Comparison of ENCODE assay signal across 11 mouse cellular contexts in genomic region chr2:35588368-35588767, GRCm38 (mm10). TPM values are rescaled to one million over a fixed set of nuclear protein-coding genes. Genes with fewer than 3 reads are reported as not detected.
DNase-seq lines count a peak whose midpoint lies in the region; ATAC-seq and TF ChIP-seq lines count a peak whose summit lies in the region.
"Had no signal": no experiment of that assay in that cellular context is flagged by ENCODE, and none has a peak within 500 bp of the region (broad histone marks: within the 10 kb centered on the region; RNA-seq: fewer than 3 reads in every experiment).

No protein-coding gene starts in this region.

- peak overlapping the region; percentile 36; the same call in 1 of the 2 replicates for H3K9ac ChIP-seq in embryonic facial prominence, embryonic 13.5 days
- no peak overlapping the region for H3K9ac ChIP-seq in stomach, embryonic 16.5 days (ENCODE audit: low read length)
- no peak overlapping the region for H3K9ac ChIP-seq in stomach, postnatal 0 days (ENCODE audit: low read length)

- no peak overlapping the region for H3K27ac ChIP-seq in embryonic facial prominence, embryonic 13.5 days
- H3K27ac ChIP-seq in embryonic facial prominence, embryonic 10.5 days (replicated peaks) = no peak overlapping the region; the same call in 1 of the 2 replicates
- no peak overlapping the region for H3K27ac ChIP-seq in stomach, embryonic 16.5 days (ENCODE audit: low read length)
- H3K27ac ChIP-seq in stomach, postnatal 0 days (replicated peaks) = no peak overlapping the region

- no peaks in the 10 kb centered on the region for H3K9me3 ChIP-seq in embryonic facial prominence, embryonic 13.5 days
- no peaks in the 10 kb centered on the region for H3K9me3 ChIP-seq in embryonic facial prominence, embryonic 10.5 days
- no peaks in the 10 kb centered on the region for H3K9me3 ChIP-seq in stomach, embryonic 16.5 days (replicated peaks; ENCODE audit: control insufficient read depth, low read length)
- no peaks in the 10 kb centered on the region for H3K9me3 ChIP-seq in stomach, postnatal 0 days (ENCODE audit: control insufficient read depth, low read length)

- H3K27me3 ChIP-seq in embryonic facial prominence, embryonic 13.5 days = peaks cover 28% of the 10 kb centered on the region
- H3K27me3 ChIP-seq in embryonic facial prominence, embryonic 10.5 days (replicated peaks; ENCODE audit: low read depth, poor library complexity, severe bottlenecking) = peaks cover 88% of the 10 kb centered on the region
- H3K27me3 ChIP-seq in stomach, embryonic 16.5 days (ENCODE audit: control insufficient read depth, insufficient read depth, low read length) = no peaks in the 10 kb centered on the region
- H3K27me3 ChIP-seq in stomach, postnatal 0 days (ENCODE audit: control insufficient read depth, insufficient read depth, low read length) = no peaks in the 10 kb centered on the region

- no peak for DNase-seq in embryonic facial prominence, embryonic 10.5 days (ENCODE audit: low spot score)
- no peak for DNase-seq in stomach, postnatal 0 days (ENCODE audit: low spot score)
- peak; percentile 80 to 82 for DNase-seq in lung, adult 18-20 months
- no peak for DNase-seq in left cerebral cortex, postnatal 36 days (ENCODE audit: low spot score in 2 of 2)
- DNase-seq in urinary bladder, postnatal 4 days (ENCODE audit: low spot score in 2 of 2) = no peak
- DNase-seq: cerebellum, postnatal 25 days; gastrocnemius, postnatal 25 days; layer of hippocampus, postnatal 36 days had no signal

- 28% methylated on average over 9 of the region's 9 CpGs for WGBS in embryonic facial prominence, embryonic 13.5 days
- WGBS in embryonic facial prominence, embryonic 10.5 days = 35% methylated on average over 9 of the region's 9 CpGs
- 33% methylated on average over 9 of the region's 9 CpGs for WGBS in stomach, embryonic 16.5 days
- 42% methylated on average over 9 of the region's 9 CpGs for WGBS in stomach, postnatal 0 days

- H3K4me2 ChIP-seq in embryonic facial prominence, embryonic 13.5 days = no peak overlapping the region
- no peak overlapping the region for H3K4me2 ChIP-seq in stomach, embryonic 16.5 days (ENCODE audit: low read depth, low read length)
- no peak overlapping the region for H3K4me2 ChIP-seq in stomach, postnatal 0 days (replicated peaks; ENCODE audit: low read depth)

- no peak for TF ChIP-seq EP300 in stomach, postnatal 0 days (optimal IDR thresholded peaks at IDR 0.05)

- no peak for ATAC-seq in embryonic facial prominence, embryonic 13.5 days (ENCODE audit: insufficient number of reproducible peaks, insufficient read depth, low FRiP score, low TSS enrichment, low read depth)
- 0 out of 2 replicates have a peak, but pooled peaks have one; percentile 34 for ATAC-seq in stomach, embryonic 16.5 days (ENCODE audit: insufficient read depth, low FRiP score)
- no peak for ATAC-seq in stomach, postnatal 0 days (ENCODE audit: low FRiP score, low TSS enrichment)
- ATAC-seq in CD4-positive, CD25-positive, alpha-beta regulatory T cell, adult 4 months = no peak

- H3K4me1 ChIP-seq in embryonic facial prominence, embryonic 13.5 days = peaks cover 63% of the 10 kb centered on the region
- H3K4me1 ChIP-seq in embryonic facial prominence, embryonic 10.5 days = peaks cover 71% of the 10 kb centered on the region
- H3K4me1 ChIP-seq in stomach, embryonic 16.5 days (ENCODE audit: control insufficient read depth, insufficient read depth, low read length) = peaks cover 39% of the 10 kb centered on the region
- no peaks in the 10 kb centered on the region; the same call in 1 of the 2 replicates for H3K4me1 ChIP-seq in stomach, postnatal 0 days (replicated peaks; ENCODE audit: control insufficient read depth, insufficient read depth)

- H3K36me3 ChIP-seq in embryonic facial prominence, embryonic 13.5 days = no peaks in the 10 kb centered on the region
- no peaks in the 10 kb centered on the region for H3K36me3 ChIP-seq in embryonic facial prominence, embryonic 10.5 days (replicated peaks)
- no peaks in the 10 kb centered on the region for H3K36me3 ChIP-seq in stomach, embryonic 16.5 days (ENCODE audit: control insufficient read depth, insufficient read depth, low read length)
- no peaks in the 10 kb centered on the region for H3K36me3 ChIP-seq in stomach, postnatal 0 days (ENCODE audit: control insufficient read depth, insufficient read depth, low read length)

- no peak overlapping the region for H3K4me3 ChIP-seq in embryonic facial prominence, embryonic 13.5 days
- H3K4me3 ChIP-seq in embryonic facial prominence, embryonic 10.5 days = no peak overlapping the region
- H3K4me3 ChIP-seq in stomach, embryonic 16.5 days (replicated peaks; ENCODE audit: low read length) = no peak overlapping the region
- H3K4me3 ChIP-seq in stomach, postnatal 0 days (ENCODE audit: low read depth, low read length) = no peak overlapping the region

- no peak for TF ChIP-seq CTCF in stomach, postnatal 0 days (IDR thresholded peaks at IDR 0.05; ENCODE audit: low read depth)

- intact Hi-C loops in left cerebral cortex, postnatal 36 days (cut with DNase I) = no loop called here

RNA-seq across cellular contexts. Expression of gene Dab2ip, which starts 30.3 kb away (rescaled TPM):
- polyA plus RNA-seq in embryonic facial prominence, embryonic 13.5 days (2015; fragmentation: Nextera tagmentation; extraction: Ambion mirVana) = 53.2 and 54.5 TPM in 2 replicates
- 34.7 and 35.4 TPM in 2 replicates for polyA plus RNA-seq in embryonic facial prominence, embryonic 10.5 days (2016; fragmentation: Nextera tagmentation; extraction: Ambion mirVana)
- polyA plus RNA-seq in stomach, embryonic 16.5 days (2015; fragmentation: Nextera tagmentation; extraction: Ambion mirVana) = 29.2 and 31.2 TPM in 2 replicates
- polyA plus RNA-seq in stomach, postnatal 0 days (2015; fragmentation: Nextera tagmentation; extraction: Ambion mirVana) = 46.4 and 48.1 TPM in 2 replicates
- 100 to 1,000 TPM; 144 to 156 TPM for total RNA-seq in left cerebral cortex, postnatal 36 days (2021)
- under 1 TPM; 0.30 to 0.53 TPM for polyA plus RNA-seq in CD4-positive, CD25-positive, alpha-beta regulatory T cell, adult 4 months (2017; shearing (Covaris generic))

Comparison
In these comparisons a context has a peak if more than half of its experiments do, and no peak if none do; other contexts are left out.
1. DNase-seq: peak in lung, adult 18-20 months (2 of 2); none in embryonic facial prominence, embryonic 10.5 days (single experiment), stomach, postnatal 0 days (single experiment), left cerebral cortex, postnatal 36 days (0 of 2) and urinary bladder, postnatal 4 days (0 of 2).
2. RNA of gene Dab2ip, which starts 30.3 kb away (polyA plus RNA-seq): 53.2 to 54.5 TPM in embryonic facial prominence, embryonic 13.5 days, 46.4 to 48.1 TPM in stomach, postnatal 0 days, 34.7 to 35.4 TPM in embryonic facial prominence, embryonic 10.5 days and 29.2 to 31.2 TPM in stomach, embryonic 16.5 days; 0.30 to 0.53 TPM in CD4-positive, CD25-positive, alpha-beta regulatory T cell, adult 4 months; every median in the first group is over 10 times any median in the second.